Mouse (Mus musculus) layer of hippocampus, postnatal 25 days (tissue): ENCODE measurements at regions not wholly inside any gene's neighbourhood (a gene's known extent, or its start where the extent isn't known, plus 50 kb on each side); places are given as distances from the start of the nearest gene placed in this dataset.

Experiments
- DNase-seq, 2 experiments: peaks; one replicate each; pipeline ENCODE4 v3.0.0; 2022; ENCODE audit warnings: mixed read lengths in 2 of 2, low spot score in 1 of 2; ENCODE audit errors: extremely low spot score in 1 of 2

DNA sequence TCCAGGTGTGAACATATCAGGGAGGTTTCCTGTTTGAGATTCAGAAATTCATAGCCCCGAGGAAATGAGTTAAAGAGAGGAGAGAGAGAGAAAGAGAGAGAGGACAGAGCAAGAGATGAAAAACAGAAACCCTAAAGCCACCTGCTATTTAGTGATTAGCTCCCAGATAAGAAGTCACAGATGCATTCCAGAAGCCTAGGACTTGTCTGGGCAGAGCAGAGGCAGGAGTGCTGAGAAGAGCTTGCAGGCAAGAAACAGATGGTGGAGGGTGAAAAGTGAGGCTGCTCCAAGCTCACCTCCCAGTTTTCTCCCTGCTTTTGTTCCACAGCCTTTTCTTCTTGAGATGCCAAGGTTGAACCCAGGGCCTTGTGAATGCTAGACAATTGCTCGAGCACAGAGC lies 180.7 kb upstream of the Camk1g start:
- no peak for DNase-seq

DNA sequence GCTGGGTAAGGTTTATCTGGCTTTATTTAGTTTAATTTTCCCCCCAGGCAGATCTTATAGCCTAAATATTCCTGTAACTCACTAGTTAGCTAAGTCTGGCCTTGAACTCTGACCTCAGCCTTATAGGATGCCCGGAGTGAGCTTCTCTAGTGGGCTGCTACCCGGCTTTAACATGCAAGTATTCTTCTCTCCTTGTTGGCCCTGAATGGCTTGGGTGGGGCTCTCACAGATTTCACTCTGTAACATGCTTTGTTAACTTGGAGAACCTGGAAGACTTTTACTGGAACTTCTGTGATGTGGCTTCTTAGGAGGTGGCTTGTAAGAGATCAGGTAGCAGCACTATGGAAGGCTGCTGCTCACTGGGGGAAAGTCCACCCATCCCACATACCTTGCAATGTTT lies 177.3 kb upstream of the Camk1g start:
- no peak for DNase-seq

DNA sequence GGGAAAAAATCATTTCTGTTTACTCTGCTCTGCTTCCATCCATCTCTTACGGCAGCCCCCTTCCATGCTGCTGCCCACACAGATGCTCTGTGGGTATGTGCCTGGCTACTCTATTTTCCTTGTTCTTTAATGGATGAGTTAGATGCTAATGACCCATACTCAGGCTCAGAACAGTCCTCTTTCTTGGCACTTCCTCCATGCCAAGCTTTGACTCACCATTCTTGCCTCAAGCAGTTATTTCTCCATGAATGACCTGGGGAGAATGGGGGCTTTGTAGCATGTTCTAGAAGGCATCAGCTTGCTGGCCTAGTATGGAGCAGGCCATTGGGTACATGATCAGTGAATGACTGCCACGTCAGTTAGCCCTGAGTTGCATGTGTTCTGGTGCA lies 175.9 kb upstream of the Camk1g start:
- no peak for DNase-seq

DNA sequence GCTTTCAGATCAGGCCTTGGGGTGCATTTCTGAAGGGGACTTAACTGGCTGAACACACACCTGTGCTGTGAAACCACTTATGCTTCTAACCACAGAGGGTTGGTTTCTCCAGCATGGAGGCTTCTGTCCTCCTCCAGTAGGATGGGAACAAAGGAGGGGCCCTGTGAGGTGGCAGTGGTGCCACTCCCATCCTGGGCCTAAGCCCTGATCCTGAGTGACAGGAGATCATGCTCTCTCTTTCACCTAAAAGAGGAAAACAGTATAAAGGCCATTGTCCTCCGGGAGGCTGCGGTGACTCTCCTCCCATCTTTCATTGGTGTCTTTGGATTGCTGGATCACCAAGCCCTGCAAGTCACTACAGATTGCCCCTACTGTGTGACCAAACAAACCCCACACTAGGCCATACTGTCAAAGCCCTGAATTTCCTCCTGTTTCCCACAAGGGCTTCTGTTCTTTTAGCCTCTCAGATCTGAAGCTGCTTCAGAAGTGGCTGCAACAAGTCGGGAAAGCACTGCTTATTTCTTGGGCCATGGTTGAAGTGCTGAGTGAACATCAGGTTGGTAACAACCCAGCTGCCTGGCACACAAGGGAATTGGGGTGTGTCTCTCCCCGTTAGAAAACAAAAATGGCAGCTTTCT lies 175.4 kb upstream of the Camk1g start:
- DNase-seq: no peak

- no peak for DNase-seq
These were observed 174.7 kb upstream of the Camk1g start for GRCm38 (mm10) chr1:193544804-193545203.

DNA sequence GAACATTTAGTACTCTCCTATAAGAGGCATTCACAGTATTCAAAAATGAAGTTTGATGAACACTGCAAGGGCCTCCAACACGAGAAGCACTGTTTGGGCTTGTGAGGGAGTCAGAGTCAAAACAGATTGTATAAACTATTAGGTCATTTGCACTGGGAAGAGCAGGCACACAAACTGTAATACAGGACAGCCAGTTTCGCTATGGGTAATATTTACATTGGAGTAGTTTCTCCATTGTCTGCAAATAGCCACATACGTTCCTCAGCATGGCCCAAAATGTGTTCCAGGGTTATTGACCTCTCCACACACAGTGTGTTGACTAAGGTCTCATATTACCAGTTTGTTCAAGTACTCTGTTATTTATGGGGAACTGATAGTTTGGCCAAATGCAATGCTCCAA lies 173.7 kb upstream of the Camk1g start:
- no peak for DNase-seq

- no peak for DNase-seq
These were observed 173.2 kb upstream of the Camk1g start for GRCm38 (mm10) chr1:193543284-193543683.

GRCm38 (mm10) chr1:193541934-193542580 lies 172.0 kb upstream of the Camk1g start:
- peak in 1 of 2 experiments; percentile 10 for DNase-seq

- DNase-seq: no peak
These were observed 171.2 kb upstream of the Camk1g start for GRCm38 (mm10) chr1:193541281-193541680.

- DNase-seq: no peak
These were observed 170.4 kb upstream of the Camk1g start for GRCm38 (mm10) chr1:193540486-193540885.

DNA sequence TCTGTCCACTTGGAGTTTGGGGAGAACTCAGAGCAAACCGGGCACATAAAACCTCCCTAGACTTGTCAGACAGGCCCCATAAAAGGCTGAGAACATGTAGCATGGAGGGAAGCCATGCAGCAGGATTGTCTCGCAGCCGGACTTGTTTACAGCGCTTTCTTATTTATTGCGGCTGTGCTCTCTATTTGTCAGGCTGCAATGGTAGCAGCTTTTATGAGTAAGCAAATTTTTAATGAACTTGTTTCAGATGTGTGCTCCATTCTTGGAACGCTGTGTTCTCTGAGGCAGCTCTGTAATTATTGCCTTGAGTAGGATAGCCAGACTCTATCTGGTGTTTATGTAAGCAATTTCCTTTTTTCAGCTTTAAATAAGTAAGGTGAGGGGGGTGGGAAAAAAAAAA lies 169.2 kb upstream of the Camk1g start:
- DNase-seq: no peak

GRCm38 (mm10) chr1:193538425-193538824 lies 168.3 kb upstream of the Camk1g start:
- no peak for DNase-seq

- no peak for DNase-seq
These were observed 167.5 kb upstream of the Camk1g start for GRCm38 (mm10) chr1:193537616-193538015.

DNA sequence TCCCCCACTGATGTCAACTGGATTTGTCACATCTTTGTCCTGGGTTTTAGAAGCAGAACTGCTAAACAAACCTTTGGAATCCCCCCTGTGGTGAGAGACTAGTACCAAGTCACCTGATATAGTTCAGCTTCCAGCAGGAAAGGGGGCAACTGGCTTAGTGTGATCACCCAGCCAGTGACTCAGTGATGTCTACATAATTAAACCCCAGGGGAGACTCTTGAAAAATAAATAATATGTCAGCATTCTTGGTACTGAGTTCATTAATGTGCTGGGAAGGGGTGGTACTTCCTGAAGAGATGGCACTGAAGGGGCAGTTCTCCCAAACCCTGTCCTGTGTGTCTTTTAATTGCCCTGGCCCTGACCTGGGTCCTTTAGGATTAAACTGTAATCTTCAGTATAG lies 166.5 kb upstream of the Camk1g start:
- DNase-seq: no peak

- no peak for DNase-seq
These were observed 164.4 kb upstream of the Camk1g start for GRCm38 (mm10) chr1:193534449-193534848.

DNA sequence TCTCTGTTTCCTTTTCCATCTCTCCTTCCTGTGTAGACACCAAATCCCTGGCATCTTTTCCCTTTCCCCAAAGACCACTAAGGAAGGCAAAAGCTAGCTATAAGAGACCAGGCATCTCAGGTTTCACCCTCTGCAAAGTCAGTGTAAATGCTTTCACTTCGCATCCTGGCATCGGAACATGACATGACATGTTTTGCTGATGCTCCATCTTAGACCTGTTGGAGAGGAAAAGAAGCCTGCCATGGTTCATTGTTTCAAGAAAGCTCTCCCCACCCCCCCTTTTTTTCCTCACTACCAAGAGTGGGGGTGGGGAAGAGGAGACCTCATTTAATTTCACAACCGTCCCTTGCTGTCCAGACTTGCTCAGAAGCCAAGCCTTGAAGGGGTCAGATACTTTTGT lies 156.4 kb upstream of the Camk1g start:
- no peak for DNase-seq

GRCm38 (mm10) chr1:193522007-193522406 lies 151.9 kb upstream of the Camk1g start:
- no peak for DNase-seq

GRCm38 (mm10) chr1:193518840-193519239 lies 148.7 kb upstream of the Camk1g start:
- DNase-seq: no peak

GRCm38 (mm10) chr1:193517968-193518367 lies 147.9 kb upstream of the Camk1g start:
- DNase-seq: no peak

- DNase-seq: no peak
These were observed 147.2 kb upstream of the Camk1g start for GRCm38 (mm10) chr1:193517293-193517692.

- no peak for DNase-seq
These were observed 146.3 kb upstream of the Camk1g start for GRCm38 (mm10) chr1:193516395-193516794.

DNA sequence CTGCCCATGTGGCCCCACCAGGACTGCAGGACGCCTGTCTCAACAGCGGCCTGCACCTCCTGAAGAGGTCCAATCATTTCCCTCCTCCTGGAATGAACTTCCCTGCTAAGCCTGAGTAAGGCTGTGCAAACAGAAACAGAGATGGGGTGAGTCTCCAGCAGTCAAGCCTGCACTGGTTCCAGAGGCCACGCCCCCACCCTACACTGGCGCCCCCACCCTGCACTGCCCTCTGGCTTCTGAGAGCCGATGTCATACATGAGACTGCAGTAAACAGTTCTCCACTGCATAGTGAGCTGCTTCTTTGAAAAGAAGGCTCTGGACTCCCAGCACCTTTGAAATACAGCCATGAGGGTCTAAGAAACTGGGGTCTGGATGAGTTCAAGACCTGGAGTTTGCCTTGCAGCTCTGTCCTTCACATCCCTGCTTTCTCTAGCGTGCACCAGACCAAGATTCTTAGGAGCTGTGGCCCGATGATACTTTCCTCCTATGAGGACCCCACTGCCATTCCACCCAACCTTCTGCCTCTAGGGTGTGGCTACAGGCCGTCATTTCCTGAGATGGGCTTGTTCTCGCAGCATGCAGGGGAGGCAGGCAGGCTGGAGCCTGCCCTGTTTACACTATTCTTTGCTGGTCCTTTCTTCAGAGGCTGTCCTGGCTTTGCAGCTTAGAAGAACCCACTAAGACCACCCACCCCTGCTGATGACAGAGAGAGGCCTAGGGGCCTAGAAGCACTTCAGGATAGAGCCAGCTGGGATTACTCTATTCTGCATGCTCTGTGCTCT lies 144.0 kb upstream of the Camk1g start:
- DNase-seq: no peak
